Mouse (Mus musculus) embryonic stem cell, embryonic (primary cell): ENCODE measurements around the gene Btbd1.
"Not testable (repeated sequence)": the region's sequence is repeated elsewhere in the genome, so short reads cannot be mapped to it uniquely, and the experiment has no call there.

Source experiments
- CTCF ChIA-PET, 4 experiments: fragments of 300-600 bp in 2 of 4; fragments of 350-600 bp in 2 of 4; sonication (Branson Sonifier 250); formaldehyde crosslinking; loops; one replicate each; lab custom pipeline; 2022; ENCODE audit warnings: inconsistent platforms in 2 of 4; lab: Charles Lee
- POLR2A ChIA-PET, 4 experiments: fragments of 300-600 bp in 2 of 4; fragments of 350-600 bp in 2 of 4; sonication (Branson Sonifier 250); formaldehyde crosslinking; loops; one replicate each; lab custom pipeline; 2022; ENCODE audit warnings: antibody characterized with exemption in 4 of 4, inconsistent platforms in 1 of 4; lab: Charles Lee

Btbd1 gene

GRCm38 (mm10) chr7:81837771-81838170 is 8.5 kb upstream of the Btbd1 start:
- POLR2A ChIA-PET, CTCF ChIA-PET: not testable (repeated sequence)

GRCm38 (mm10) chr7:81835430-81835829 is 6.2 kb upstream of the Btbd1 start:
- POLR2A ChIA-PET, result interaction anchor here in 2 of 4 experiments (0.6 to 1.3 kb wide), 2 partner anchors 35 to 286 kb away, joined by 3 read pairs; no protein-coding TSS in a partner anchor
- CTCF ChIA-PET, result interaction anchor here in 2 of 4 experiments (0.9 to 1.5 kb wide), 2 partner anchors 18 to 32 kb away, joined by 3 read pairs; no protein-coding TSS in a partner anchor

- CTCF ChIA-PET, result interaction anchor here in 2 of 4 experiments (0.7 to 1.5 kb wide), 3 partner anchors 17 to 207 kb away, joined by 3 to 4 read pairs (median 3); no protein-coding TSS in a partner anchor
- POLR2A ChIA-PET, result interaction anchor here in 1 of 4 experiments (0.6 kb wide), 1 partner anchor 285 kb away, joined by 3 read pairs; no protein-coding TSS in a partner anchor
Observed at GRCm38 (mm10) chr7:81834847-81835246, 5.6 kb upstream of the Btbd1 start.

GRCm38 (mm10) chr7:81828681-81829378 is 401 bp downstream of the Btbd1 start:
- POLR2A ChIA-PET, result interaction anchor here in 3 of 4 experiments (0.9 to 2.8 kb wide), 6 partner anchors 15 to 105 kb away, joined by 3 to 10 read pairs (median 4); partner anchors contain the start of genes Hdgfl3 (in 1 of the 3) and Ramac (in 1 of the 3)
- CTCF ChIA-PET, result interaction anchor here in 2 of 4 experiments (1.3 to 1.4 kb wide), 2 partner anchors 39 to 66 kb away, joined by 3 to 4 read pairs; partner anchors contain the start of gene Ramac (in 1 of the 2)

- POLR2A ChIA-PET, result interaction anchor here in 2 of 4 experiments (0.7 to 2.8 kb wide), 4 partner anchors 9 to 65 kb away, joined by 3 to 10 read pairs (median 6); partner anchors contain the start of gene Ramac (in 1 of the 2)
- CTCF ChIA-PET, result no interaction called here
Observed at GRCm38 (mm10) chr7:81827806-81828667, 1.2 kb downstream of the Btbd1 start.

GRCm38 (mm10) chr7:81825381-81825780 is 3.9 kb downstream of the Btbd1 start:
- CTCF ChIA-PET, result interaction anchor here in 2 of 4 experiments (0.6 to 0.7 kb wide), 2 partner anchors 42 to 199 kb away, joined by 3 to 4 read pairs; no protein-coding TSS in a partner anchor
- POLR2A ChIA-PET, result interaction anchor here in 1 of 4 experiments (1.6 kb wide), 1 partner anchor 61 kb away, joined by 4 read pairs; no protein-coding TSS in a partner anchor

GRCm38 (mm10) chr7:81824906-81825305 is 4.3 kb downstream of the Btbd1 start:
- CTCF ChIA-PET, result no interaction called here

GRCm38 (mm10) chr7:81806067-81806466 is 23.2 kb downstream of the Btbd1 start:
- POLR2A ChIA-PET, result interaction anchor here in 1 of 4 experiments (0.6 kb wide), 1 partner anchor 379 kb away, joined by 4 read pairs; no protein-coding TSS in a partner anchor
- CTCF ChIA-PET, result no interaction called here

More at GRCm38 (mm10) chr7:81824906-81825305, 4.3 kb downstream of the Btbd1 start:
- POLR2A ChIA-PET, result interaction anchor here in 1 of 4 experiments (1.6 kb wide), 1 partner anchor 61 kb away, joined by 4 read pairs; no protein-coding TSS in a partner anchor

GRCm38 (mm10) chr7:81789095-81789757 is 40.0 kb downstream of the Btbd1 start, which contains the start of gene 3110040N11Rik:
Gene 3110040N11Rik, minus strand, starts transcription at chr7:81789478.
- ChIA-PET POLR2A (interaction anchor here in 3 of 4 experiments (0.7 to 4.1 kb wide), 7 partner anchors 12 to 578 kb away, joined by 3 to 19 read pairs (median 5); partner anchors contain the start of gene Ramac (in 3 of the 3)), CTCF (no interaction called here)

GRCm38 (mm10) chr7:81788536-81788935 is 40.7 kb downstream of the Btbd1 start:
- CTCF ChIA-PET, result no interaction called here

GRCm38 (mm10) chr7:81777667-81778218 is 51.5 kb downstream of the Btbd1 start:
- CTCF ChIA-PET, result interaction anchor here in 1 of 4 experiments (0.6 kb wide), 1 partner anchor 27 kb away, joined by 3 read pairs; no protein-coding TSS in a partner anchor
- POLR2A ChIA-PET, result interaction anchor here in 2 of 4 experiments (1.0 to 2.5 kb wide), 4 partner anchors 11 to 15 kb away, joined by 3 to 13 read pairs (median 9); partner anchors contain the start of genes Ramac (in 2 of the 2) and 3110040N11Rik (in 1 of the 2)

More at GRCm38 (mm10) chr7:81788536-81788935, 40.7 kb downstream of the Btbd1 start:
- POLR2A ChIA-PET, result interaction anchor here in 3 of 4 experiments (0.6 to 4.1 kb wide), 9 partner anchors 11 to 577 kb away, joined by 3 to 19 read pairs (median 3); partner anchors contain the start of gene Ramac (in 3 of the 3)

GRCm38 (mm10) chr7:81775325-81775724 is 53.9 kb downstream of the Btbd1 start:
- POLR2A ChIA-PET, result interaction anchor here in 3 of 4 experiments (0.6 to 3.8 kb wide), 7 partner anchors 13 to 726 kb away, joined by 3 to 36 read pairs (median 5); partner anchors contain the start of gene Ramac (in 3 of the 3)
- CTCF ChIA-PET, result interaction anchor here in 2 of 4 experiments (1.4 to 1.5 kb wide), 2 partner anchors 12 to 13 kb away, joined by 3 to 5 read pairs; partner anchors contain the start of gene Ramac (in 2 of the 2)

- CTCF ChIA-PET, result interaction anchor here in 3 of 4 experiments (0.7 to 1.6 kb wide), 5 partner anchors 10 to 147 kb away, joined by 3 to 24 read pairs (median 5); partner anchors contain the start of gene Ramac (in 2 of the 3)
- POLR2A ChIA-PET, result interaction anchor here (0.6 to 3.8 kb wide), 10 partner anchors 8 to 646 kb away, joined by 3 to 36 read pairs (median 8); partner anchors contain the start of genes Ramac (in 4 of the 4) and Whamm (in 1 of the 4)
Observed at GRCm38 (mm10) chr7:81772786-81773539, 56.3 kb downstream of the Btbd1 start.

GRCm38 (mm10) chr7:81763110-81763845 is 66.0 kb downstream of the Btbd1 start:
- POLR2A ChIA-PET, result interaction anchor here (0.6 to 3.0 kb wide), 78 partner anchors 9 to 1104 kb away, joined by 3 to 36 read pairs (median 4); partner anchors contain the start of genes 3110040N11Rik (in 3 of the 4), Whamm (in 2 of the 4), Btbd1 (in 1 of the 4) and Cpeb1 (in 1 of the 4)
- CTCF ChIA-PET, result interaction anchor here (0.5 to 3.3 kb wide), 25 partner anchors 10 to 552 kb away, joined by 3 to 24 read pairs (median 4); partner anchors contain the start of genes Btbd1 (in 1 of the 4), Cpeb1 (in 1 of the 4) and Whamm (in 1 of the 4)
